Mouse (Mus musculus) erythroblast, embryonic 14.5 days (primary cell): ENCODE measurements around the gene Gstz1.

Source experiments
- GATA1 ChIP-seq: IDR thresholded peaks from 2 replicates; pipeline ENCODE4 v1.6.1; 2012; ENCODE audit warnings: low read length, inconsistent platforms, mixed read lengths
- TAL1 ChIP-seq: IDR thresholded peaks from 3 replicates; pipeline ENCODE4 v1.6.1; 2012; ENCODE audit warnings: low read length, inconsistent platforms, mixed read lengths

GRCm38 (mm10) chr12:87193008-87193407 is 46.0 kb downstream of the Gstz1 start:
- TF ChIP-seq GATA1 = no peak
- no peak for TF ChIP-seq TAL1
